Mouse (Mus musculus) heart, embryonic 15.5 days (tissue): ENCODE data around the gene Plrg1. TPM values are rescaled to one million over a fixed set of nuclear protein-coding genes. Genes with fewer than 3 reads are reported as not detected.

Experiments used
- ATAC-seq: fragments of 200-750 bp; cut with Nextera tagmentation; replicated peaks from 2 replicates; pipeline ENCODE4 v1.8.0; 2017; ENCODE audit warnings: low read depth, moderate TSS enrichment; ENCODE audit not compliant: insufficient number of reproducible peaks, insufficient read depth, low FRiP score
- H3K27ac ChIP-seq: fragments of 300-500 bp; sonication (generic); 2 replicates; pipeline ENCODE4 v1.5.1; 2015; ENCODE audit warnings: mild to moderate bottlenecking, inconsistent platforms
- H3K27me3 ChIP-seq: fragments of 300-500 bp; sonication (generic); 2 replicates; pipeline ENCODE4 v1.6.1; 2015; ENCODE audit warnings: inconsistent platforms
- H3K36me3 ChIP-seq: fragments of 300-500 bp; sonication (generic); 2 replicates; pipeline ENCODE4 v1.6.1; 2015; ENCODE audit warnings: mild to moderate bottlenecking, inconsistent platforms
- H3K4me1 ChIP-seq: fragments of 300-500 bp; sonication (generic); replicated peaks from 2 replicates; pipeline ENCODE4 v1.6.1; 2015; ENCODE audit warnings: inconsistent platforms
- H3K4me2 ChIP-seq: fragments of 300-500 bp; sonication (generic); 2 replicates; pipeline ENCODE4 v1.6.1; 2015; ENCODE audit warnings: inconsistent platforms, mild to moderate bottlenecking, moderate library complexity
- H3K4me3 ChIP-seq: fragments of 300-500 bp; sonication (generic); 2 replicates; pipeline ENCODE4 v1.5.1; 2015; ENCODE audit warnings: mild to moderate bottlenecking, inconsistent platforms
- H3K9ac ChIP-seq: fragments of 300-500 bp; sonication (generic); 2 replicates; pipeline ENCODE4 v1.6.1; 2015; ENCODE audit warnings: mild to moderate bottlenecking, inconsistent platforms
- H3K9me3 ChIP-seq: fragments of 300-500 bp; sonication (generic); replicated peaks from 2 replicates; pipeline ENCODE4 v1.6.1; 2016; ENCODE audit warnings: inconsistent platforms
- WGBS: fragments of 180-500 bp; shearing (Covaris S2); methylation state at CpG from one replicate; pipeline ENCODE4 v1.1.7; 2015; ENCODE audit warnings: mixed read lengths; 5-methylcytosine and 5-hydroxymethylcytosine counted together
- polyA plus RNA-seq: library from polyadenylated mRNA; unstranded; fragments of >200 nt; fragmentation: Nextera tagmentation; extraction: Ambion mirVana; gene quantifications from 2 replicates; pipeline ENCODE4 v1.2.1, GENCODE M21; 2015

Gene Plrg1
- polyA plus RNA-seq = 50.4 and 61.6 TPM in 2 replicates

DNA sequence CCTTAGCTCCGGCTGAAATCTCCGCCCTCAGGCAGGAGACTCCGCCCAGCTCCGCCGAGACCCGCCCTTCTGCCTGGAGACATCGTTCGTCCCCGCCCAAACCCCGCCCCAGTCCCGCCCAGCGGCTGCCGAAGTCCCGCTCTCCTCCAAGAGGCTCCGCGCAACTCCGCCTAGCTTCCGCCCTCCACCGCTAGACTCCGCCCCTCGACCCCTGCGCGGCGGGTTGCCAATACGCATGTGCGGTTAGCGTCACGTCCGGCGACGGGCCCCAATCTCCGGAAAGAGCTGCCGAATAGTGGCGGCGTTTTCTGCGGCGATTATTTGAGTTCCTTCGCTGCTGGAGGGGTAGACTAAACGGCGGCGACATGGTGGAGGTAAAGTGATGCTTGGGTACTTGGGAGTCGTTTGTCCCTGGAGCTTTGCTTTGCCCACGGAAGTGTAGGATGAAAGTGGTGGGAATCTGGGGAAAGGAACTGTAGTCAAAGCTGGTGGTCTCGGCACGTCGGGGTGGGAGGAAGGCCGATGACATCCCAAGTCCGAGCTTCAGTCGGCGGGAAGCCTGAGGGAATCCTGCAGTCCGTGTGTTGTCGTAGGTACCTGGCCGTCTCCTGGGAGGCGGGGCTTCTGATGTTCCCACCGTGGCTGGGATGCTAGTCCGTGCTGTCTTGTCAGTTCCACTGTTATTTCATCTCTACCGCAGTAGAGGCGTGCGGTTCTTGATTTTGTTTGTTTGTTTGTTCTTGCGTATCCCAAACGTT lies at the start of gene Plrg1:
Gene Plrg1 (plus strand): TSS at position 242 of the 758 bp plus-strand sequence.
- peak within 1 kb of the TSS; percentile 76 for H3K4me3 ChIP-seq
- no peaks in the 10 kb centered on the region for H3K27me3 ChIP-seq
- no peaks in the 10 kb centered on the region for H3K9me3 ChIP-seq
- peak within 1 kb of the TSS; percentile 79 for H3K9ac ChIP-seq
- peak within 1 kb of the TSS; percentile 63 for H3K27ac ChIP-seq
- H3K4me1 ChIP-seq = peaks cover 8% of the 10 kb centered on the region
- peaks cover 26% of the 10 kb centered on the region for H3K36me3 ChIP-seq
- under 1% methylated on average over 61 of the region's 61 CpGs for WGBS
- ATAC-seq = peak; percentile 99
- H3K4me2 ChIP-seq = peak within 1 kb of the TSS; percentile 79

DNA sequence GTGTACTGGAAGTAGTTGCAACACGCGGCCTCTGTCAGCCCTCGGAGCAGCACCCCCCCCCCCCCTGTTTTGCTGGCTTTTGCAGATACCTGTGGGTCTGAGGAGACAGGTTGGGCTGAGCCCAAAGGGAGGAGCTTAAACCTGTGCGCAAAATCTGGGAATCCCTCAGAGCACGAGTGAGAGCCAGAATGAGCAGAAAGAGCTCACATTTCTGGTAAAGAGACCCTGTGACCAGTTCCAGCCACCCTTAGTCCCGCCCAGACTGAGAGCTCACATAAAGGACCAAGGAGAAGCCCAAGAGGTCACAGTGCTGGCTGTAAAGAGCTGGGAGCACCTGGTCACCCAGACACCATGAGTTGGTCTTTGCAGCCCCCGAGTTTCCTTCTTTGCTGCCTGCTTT lies 47.8 kb upstream of the Plrg1 start, which contains the start of gene Fgg:
Gene Fgg (plus strand): TSS at position 168 of the 400 bp plus-strand sequence.
- WGBS = 43% methylated on average over 7 of the region's 7 CpGs
- no peak within 1 kb of the TSS for H3K4me2 ChIP-seq
- H3K36me3 ChIP-seq = no peaks in the 10 kb centered on the region
- H3K4me3 ChIP-seq = no peak within 1 kb of the TSS
- no peaks in the 10 kb centered on the region for H3K27me3 ChIP-seq
- H3K9ac ChIP-seq = no peak within 1 kb of the TSS
- no peaks in the 10 kb centered on the region for H3K9me3 ChIP-seq
- no peaks in the 10 kb centered on the region for H3K4me1 ChIP-seq
- H3K27ac ChIP-seq = no peak within 1 kb of the TSS
- no peak for ATAC-seq

DNA sequence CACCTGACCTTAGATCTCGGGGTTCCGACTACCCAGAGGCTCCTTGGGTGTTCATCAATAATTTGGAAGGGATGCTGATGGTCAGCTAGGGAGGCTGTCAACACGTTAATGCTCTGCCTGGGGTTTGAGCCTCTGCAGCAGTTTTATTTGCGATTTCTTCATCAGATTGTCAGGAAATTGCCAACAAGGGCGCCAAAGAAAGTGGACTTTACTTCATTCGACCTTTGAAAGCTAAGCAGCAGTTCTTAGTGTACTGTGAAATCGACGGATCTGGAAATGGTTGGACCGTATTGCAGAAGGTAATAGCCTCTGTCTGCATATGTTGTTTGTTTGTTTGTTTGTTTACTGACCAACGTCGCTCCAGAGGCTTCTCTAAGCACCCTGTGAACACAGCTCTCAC lies 45.0 kb upstream of the Plrg1 start:
- H3K36me3 ChIP-seq = no peaks in the 10 kb centered on the region
- 69% methylated on average over 11 of the region's 11 CpGs for WGBS
- H3K27ac ChIP-seq = no peak overlapping the region
- H3K9ac ChIP-seq = no peak overlapping the region
- ATAC-seq = no peak
- H3K9me3 ChIP-seq = no peaks in the 10 kb centered on the region
- no peaks in the 10 kb centered on the region for H3K4me1 ChIP-seq
- no peak overlapping the region for H3K4me2 ChIP-seq
- H3K4me3 ChIP-seq = no peak overlapping the region
- H3K27me3 ChIP-seq = no peaks in the 10 kb centered on the region

DNA sequence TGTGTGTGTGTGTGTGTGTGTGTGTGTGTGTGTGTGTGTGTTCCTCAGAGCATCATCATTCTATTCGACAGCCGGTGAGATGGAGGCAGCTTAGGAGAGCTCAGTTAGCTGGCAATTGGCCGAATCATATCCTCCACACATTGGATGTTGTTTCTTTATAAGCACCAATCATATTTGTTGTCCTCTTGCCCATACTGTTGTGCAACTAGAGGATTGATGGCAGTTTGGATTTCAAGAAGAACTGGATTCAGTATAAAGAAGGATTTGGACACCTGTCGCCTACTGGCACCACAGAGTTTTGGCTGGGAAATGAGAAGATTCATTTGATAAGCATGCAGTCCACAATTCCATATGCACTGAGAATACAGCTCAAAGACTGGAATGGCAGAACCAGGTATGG lies 44.2 kb upstream of the Plrg1 start:
- H3K36me3 ChIP-seq = no peaks in the 10 kb centered on the region
- no peak overlapping the region for H3K4me2 ChIP-seq
- H3K9me3 ChIP-seq = no peaks in the 10 kb centered on the region
- H3K27ac ChIP-seq = no peak overlapping the region
- no peaks in the 10 kb centered on the region for H3K4me1 ChIP-seq
- H3K4me3 ChIP-seq = no peak overlapping the region
- no peak for ATAC-seq
- H3K9ac ChIP-seq = no peak overlapping the region
- 78% methylated on average over 4 of the region's 4 CpGs for WGBS
- H3K27me3 ChIP-seq = no peaks in the 10 kb centered on the region

DNA sequence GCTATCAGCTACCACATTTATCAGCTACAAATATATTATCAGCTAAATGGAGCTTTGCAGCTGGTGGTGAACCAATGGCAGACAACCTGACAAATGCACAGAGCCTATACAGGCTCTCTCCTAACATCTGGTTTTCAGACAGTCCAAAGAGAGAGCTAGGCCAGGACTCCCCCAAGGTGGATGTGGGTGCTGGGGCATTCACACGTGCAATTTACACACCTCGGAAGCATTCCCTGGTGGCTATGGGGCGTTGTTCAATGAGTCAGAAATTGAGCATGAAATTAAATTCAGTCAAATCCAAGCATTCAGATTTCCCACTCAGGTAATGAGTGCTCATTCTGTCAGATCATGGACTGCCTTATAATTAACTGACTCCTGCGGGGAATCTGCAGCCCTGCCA lies 43.8 kb upstream of the Plrg1 start:
- Histone ChIP-seq H3K36me3 (no peaks in the 10 kb centered on the region), H3K4me1 (no peaks in the 10 kb centered on the region), H3K4me3 (no peak overlapping the region), H3K27ac (no peak overlapping the region), H3K4me2 (no peak overlapping the region), H3K27me3 (no peaks in the 10 kb centered on the region), H3K9ac (no peak overlapping the region), H3K9me3 (no peaks in the 10 kb centered on the region)
- WGBS = 79% methylated on average over 4 of the region's 4 CpGs
- no peak for ATAC-seq

DNA sequence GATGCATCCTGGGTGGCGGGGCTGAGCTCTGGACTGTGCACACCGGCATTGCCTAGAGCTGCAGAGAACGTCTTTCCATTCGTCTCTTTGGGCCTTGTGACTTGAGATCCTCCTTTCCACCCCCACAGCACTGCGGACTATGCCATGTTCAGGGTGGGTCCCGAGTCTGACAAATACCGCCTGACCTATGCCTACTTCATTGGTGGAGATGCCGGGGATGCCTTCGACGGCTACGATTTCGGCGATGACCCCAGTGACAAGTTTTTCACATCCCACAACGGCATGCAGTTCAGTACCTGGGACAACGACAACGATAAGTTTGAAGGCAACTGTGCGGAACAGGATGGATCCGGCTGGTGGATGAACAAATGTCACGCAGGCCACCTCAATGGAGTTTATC lies 42.7 kb upstream of the Plrg1 start:
- no peak for ATAC-seq
- no peak overlapping the region for H3K4me2 ChIP-seq
- 84% methylated on average over 19 of the region's 19 CpGs for WGBS

DNA sequence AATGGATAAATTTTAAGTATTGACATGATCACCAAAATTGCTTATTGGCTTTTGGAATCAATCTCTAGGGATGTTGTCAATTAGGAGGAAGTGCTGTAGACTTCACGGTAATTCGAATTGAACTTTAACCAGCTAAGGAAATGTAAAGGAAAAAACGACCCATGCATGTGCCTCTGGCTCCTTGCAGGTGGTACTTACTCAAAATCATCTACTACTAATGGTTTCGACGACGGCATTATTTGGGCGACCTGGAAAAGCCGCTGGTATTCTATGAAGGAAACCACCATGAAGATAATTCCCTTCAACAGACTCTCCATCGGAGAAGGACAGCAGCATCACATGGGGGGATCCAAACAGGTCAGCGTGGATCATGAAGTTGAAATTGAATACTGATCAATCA lies 41.4 kb upstream of the Plrg1 start:
- H3K4me3 ChIP-seq = no peak overlapping the region
- H3K9ac ChIP-seq = no peak overlapping the region
- no peak overlapping the region for H3K27ac ChIP-seq
- H3K36me3 ChIP-seq = no peaks in the 10 kb centered on the region
- H3K4me2 ChIP-seq = no peak overlapping the region
- ATAC-seq = no peak
- H3K4me1 ChIP-seq = no peaks in the 10 kb centered on the region
- 80% methylated on average over 10 of the region's 10 CpGs for WGBS
- no peaks in the 10 kb centered on the region for H3K9me3 ChIP-seq
- H3K27me3 ChIP-seq = no peaks in the 10 kb centered on the region

More for the DNA sequence above, 42.7 kb upstream of the Plrg1 start:
- Histone ChIP-seq H3K4me1 (no peaks in the 10 kb centered on the region), H3K36me3 (no peaks in the 10 kb centered on the region), H3K27ac (no peak overlapping the region), H3K4me3 (no peak overlapping the region), H3K9ac (no peak overlapping the region), H3K9me3 (no peaks in the 10 kb centered on the region), H3K27me3 (no peaks in the 10 kb centered on the region)

DNA sequence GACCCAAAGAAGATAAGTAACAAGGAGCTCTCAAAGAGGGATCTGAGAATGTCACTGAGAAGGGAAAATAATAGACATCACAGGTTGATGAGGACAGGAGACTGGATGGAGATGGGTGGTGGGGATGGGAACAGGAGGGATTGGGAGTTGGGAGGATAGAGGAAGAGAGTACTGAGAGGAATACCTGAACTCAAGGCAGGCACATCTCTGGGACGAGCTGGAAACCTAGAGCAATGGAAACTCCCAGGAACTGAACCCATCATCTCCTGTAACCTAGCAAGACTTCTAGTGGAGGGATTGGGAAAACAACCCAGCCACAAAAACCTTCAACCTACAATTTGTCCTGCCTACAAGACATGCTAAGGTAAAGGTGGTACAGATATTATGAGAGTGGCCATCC lies 39.1 kb upstream of the Plrg1 start:
- no peak overlapping the region for H3K4me3 ChIP-seq
- no peak for ATAC-seq
- H3K4me1 ChIP-seq = no peaks in the 10 kb centered on the region
- H3K9ac ChIP-seq = no peak overlapping the region
- no peak overlapping the region for H3K27ac ChIP-seq
- no peaks in the 10 kb centered on the region for H3K27me3 ChIP-seq
- no peaks in the 10 kb centered on the region for H3K36me3 ChIP-seq
- H3K9me3 ChIP-seq = no peaks in the 10 kb centered on the region
- no peak overlapping the region for H3K4me2 ChIP-seq
- 77% methylated on average over 1 of the region's 1 CpGs for WGBS

DNA sequence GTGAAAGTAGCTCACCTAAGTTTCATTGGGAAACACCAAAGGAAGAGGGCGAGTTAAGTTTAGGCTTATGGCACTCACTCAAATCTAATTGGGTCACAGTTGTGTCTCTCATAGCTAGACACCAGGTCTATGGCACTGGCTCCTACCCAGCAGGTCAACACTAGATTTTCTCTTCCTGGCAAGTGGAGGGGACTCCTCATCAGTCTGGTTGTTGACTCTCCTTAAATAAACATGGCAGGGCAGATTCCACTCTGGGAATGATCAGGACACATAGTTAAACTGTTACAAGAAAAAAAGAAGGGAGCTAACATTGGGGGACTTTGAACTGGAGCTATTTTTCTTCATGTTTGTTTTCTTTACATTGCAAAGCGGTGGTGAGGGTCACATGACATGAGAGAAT lies 34.9 kb upstream of the Plrg1 start:
- 79% methylated on average over 2 of the region's 2 CpGs for WGBS
- no peak for ATAC-seq
- H3K27me3 ChIP-seq = no peaks in the 10 kb centered on the region
- H3K36me3 ChIP-seq = no peaks in the 10 kb centered on the region
- no peaks in the 10 kb centered on the region for H3K9me3 ChIP-seq
- no peak overlapping the region for H3K27ac ChIP-seq
- H3K9ac ChIP-seq = no peak overlapping the region
- no peak overlapping the region for H3K4me3 ChIP-seq
- no peaks in the 10 kb centered on the region for H3K4me1 ChIP-seq
- H3K4me2 ChIP-seq = no peak overlapping the region

DNA sequence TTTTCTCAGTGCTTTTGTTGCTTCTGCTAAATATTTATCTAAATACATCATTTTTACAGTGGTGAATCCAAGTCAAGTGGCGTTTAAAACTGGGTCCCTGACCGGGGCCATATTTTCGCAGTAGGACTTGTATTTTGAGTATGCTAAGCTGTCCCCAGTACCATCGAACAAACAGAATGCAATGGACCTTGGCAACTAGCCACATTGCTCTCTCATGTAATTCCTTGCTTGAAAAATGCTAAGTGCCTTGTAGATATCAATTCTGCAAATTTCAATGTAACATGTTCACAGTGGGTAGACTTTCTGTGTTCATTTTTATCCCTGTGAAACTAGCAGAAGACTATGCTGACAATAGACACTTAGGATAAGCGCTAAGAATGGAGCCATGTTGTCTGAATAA lies 34.1 kb upstream of the Plrg1 start:
- WGBS = 81% methylated on average over 5 of the region's 5 CpGs
- H3K4me2 ChIP-seq = no peak overlapping the region

DNA sequence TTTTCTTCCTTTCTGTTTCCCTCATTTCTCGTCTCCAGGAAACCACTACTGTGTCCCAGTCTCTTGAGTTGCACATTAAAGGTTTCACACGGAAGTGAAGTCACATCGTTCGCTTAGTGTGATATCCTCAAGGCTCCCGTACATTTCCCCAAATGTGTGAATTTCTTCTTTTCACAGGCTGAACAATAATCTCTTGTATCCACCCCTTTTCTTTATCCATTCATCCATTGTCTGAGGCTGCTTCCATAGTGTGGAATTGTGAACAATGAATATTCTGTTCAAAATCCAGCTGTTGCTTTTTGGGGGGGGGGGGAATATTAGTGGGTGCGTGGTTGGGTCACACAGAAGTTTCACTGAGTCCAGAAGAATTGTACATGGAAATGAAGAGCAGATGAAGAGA lies 30.3 kb upstream of the Plrg1 start:
- 76% methylated on average over 6 of the region's 6 CpGs for WGBS
- no peaks in the 10 kb centered on the region for H3K27me3 ChIP-seq
- H3K4me1 ChIP-seq = no peaks in the 10 kb centered on the region
- no peak for ATAC-seq
- H3K36me3 ChIP-seq = no peaks in the 10 kb centered on the region
- no peak overlapping the region for H3K4me3 ChIP-seq
- no peaks in the 10 kb centered on the region for H3K9me3 ChIP-seq
- no peak overlapping the region for H3K4me2 ChIP-seq
- no peak overlapping the region for H3K9ac ChIP-seq
- H3K27ac ChIP-seq = no peak overlapping the region

More for the DNA sequence above, 34.1 kb upstream of the Plrg1 start:
- Histone ChIP-seq H3K9me3 (no peaks in the 10 kb centered on the region), H3K27me3 (no peaks in the 10 kb centered on the region), H3K36me3 (no peaks in the 10 kb centered on the region), H3K9ac (no peak overlapping the region), H3K27ac (no peak overlapping the region), H3K4me3 (no peak overlapping the region), H3K4me1 (no peaks in the 10 kb centered on the region)
- ATAC-seq = no peak
